Mouse (Mus musculus) skeletal muscle tissue, postnatal 0 days (tissue): ENCODE results near the gene Gabra2. TPM values are rescaled to one million over a fixed set of nuclear protein-coding genes. Genes with fewer than 3 reads are reported as not detected.

Source experiments
- polyA plus RNA-seq: library from polyadenylated mRNA; unstranded; fragments of >200 nt; fragmentation: Nextera tagmentation; extraction: Ambion mirVana; gene quantifications from 2 replicates; pipeline ENCODE4 v1.2.1, GENCODE M21; 2015

The Gabra2 gene
- polyA plus RNA-seq = 0.87 and 0.89 TPM in 2 replicates

GRCm38 (mm10) chr5:71095725-71096607, at the start of gene Gabra2:
Gene Gabra2 (minus strand): TSS chr5:71095849.

